Mouse (Mus musculus): ENCODE measurements at regions not wholly inside any gene's neighbourhood (a gene's known extent, or its start where the extent isn't known, plus 50 kb on each side); places are given as distances from the start of the nearest gene placed in this dataset.

DNA sequence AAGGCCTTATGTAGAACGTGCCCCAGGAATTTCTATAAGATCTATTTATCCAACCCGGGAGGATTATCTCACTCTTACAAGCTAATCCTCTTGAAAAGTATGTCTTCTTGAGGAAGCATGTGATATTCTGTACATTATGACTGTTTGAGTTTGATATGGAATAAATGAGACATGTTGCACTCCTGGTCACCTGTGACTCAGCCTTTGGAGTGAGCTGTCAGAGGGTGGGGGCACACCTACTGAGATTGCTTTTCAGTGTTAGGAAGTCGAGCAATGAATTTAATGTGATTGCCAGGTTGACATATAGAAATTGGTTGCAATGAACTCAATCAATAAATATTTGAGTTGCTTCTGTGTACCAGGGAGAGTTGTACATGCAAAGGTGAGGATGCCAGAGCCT lies 128.6 kb downstream of the Fam204a start:
- TF ChIP-seq CTCF (IDR thresholded peaks at IDR 0.05; ENCODE audit: low read depth), result no peak
- TF ChIP-seq EP300 (IDR thresholded peaks at IDR 0.05; ENCODE audit: low read depth), result no peak

All from liver, embryonic 14.5 days (tissue).